Mouse (Mus musculus): ENCODE data around the gene Gm11733.

Gm11733 gene

DNA sequence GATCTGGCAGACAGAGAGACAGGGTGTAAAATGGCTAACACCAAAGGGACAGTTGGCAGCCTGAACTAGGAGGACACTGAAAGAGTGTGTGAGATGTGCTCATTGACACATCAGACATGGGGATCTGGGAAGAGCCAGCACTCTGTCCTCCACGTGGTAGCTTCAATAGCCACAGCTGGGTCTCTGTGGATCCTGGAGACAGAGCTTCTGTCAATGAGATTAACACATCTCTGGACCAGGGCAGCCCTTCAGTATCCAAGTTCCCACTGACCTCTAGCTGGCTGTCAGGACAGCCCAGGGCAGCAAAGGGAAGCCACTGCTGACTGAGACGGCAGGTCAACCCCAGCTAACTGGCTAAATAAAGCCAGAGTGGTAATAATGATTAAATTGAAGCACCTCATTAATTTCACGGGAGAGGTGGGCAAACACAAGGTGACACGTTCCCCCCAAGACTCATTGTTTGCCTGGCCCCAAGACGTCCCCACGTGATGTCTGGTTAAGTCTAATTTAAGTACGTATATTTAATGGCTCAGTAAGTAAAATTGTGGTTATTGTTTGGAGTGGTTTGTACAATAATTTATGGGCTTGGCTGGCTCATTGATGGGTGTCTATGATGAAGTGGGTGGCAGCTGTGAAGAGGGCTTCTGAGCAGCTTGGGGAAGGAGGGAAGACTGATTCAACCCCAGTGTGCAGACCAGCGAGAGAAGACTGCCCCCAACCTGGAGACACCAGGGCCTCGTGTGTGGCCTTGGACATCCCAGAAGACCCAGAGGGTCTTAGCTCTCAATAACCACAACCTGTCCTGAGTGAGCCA is 51.5 kb downstream of the Gm11733 start:
- no peak for DNase-seq (ENCODE audit: low spot score)

- DNase-seq (ENCODE audit: low spot score) = no peak
These were observed 52.4 kb downstream of the Gm11733 start for GRCm38 (mm10) chr11:117536586-117536985.
